Mouse (Mus musculus): ENCODE measurements around the gene Unc5c.

Unc5c gene

DNA sequence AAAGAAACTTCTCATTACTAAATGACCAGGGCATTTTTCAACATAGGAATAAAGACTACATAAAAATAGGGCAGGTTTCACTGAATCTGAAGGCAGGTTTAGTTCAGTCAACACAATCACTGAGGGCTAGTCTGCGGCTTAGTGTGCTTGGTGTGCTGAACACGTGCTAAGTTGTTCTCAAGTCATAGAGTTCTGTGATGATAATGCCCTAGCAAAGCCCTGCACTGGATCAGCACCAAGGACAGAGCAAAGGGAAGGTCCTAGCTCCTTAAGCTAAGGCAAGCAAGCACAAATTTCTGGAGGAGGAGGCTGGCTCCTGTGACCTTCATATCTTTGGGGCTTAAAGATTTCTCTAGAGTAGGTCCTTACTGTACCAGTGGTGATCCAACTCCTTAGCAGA is 346.3 kb downstream of the Unc5c start:
- DNase-seq (ENCODE audit: low spot score in 2 of 2), result no peak

DNA sequence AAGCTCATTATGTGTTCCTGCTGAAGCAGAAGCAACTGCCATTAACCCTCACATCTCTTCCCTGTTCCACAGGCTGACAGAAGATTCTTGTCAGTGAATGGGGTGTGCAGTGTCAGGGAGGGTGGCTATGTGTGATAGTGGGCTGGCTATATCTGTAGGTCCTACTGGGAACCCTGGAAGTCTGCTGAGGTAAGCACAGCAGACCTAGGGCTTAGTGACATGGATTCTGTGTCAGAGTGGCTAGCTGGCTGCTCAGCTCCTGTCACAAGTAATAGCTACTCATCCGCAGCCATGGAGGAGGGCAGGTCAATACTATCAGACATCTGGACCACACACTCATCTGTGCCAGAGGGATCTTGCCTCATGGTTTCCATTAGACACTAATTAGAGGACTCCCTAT is 349.8 kb downstream of the Unc5c start:
- DNase-seq (ENCODE audit: low spot score in 2 of 2), result no peak

DNA sequence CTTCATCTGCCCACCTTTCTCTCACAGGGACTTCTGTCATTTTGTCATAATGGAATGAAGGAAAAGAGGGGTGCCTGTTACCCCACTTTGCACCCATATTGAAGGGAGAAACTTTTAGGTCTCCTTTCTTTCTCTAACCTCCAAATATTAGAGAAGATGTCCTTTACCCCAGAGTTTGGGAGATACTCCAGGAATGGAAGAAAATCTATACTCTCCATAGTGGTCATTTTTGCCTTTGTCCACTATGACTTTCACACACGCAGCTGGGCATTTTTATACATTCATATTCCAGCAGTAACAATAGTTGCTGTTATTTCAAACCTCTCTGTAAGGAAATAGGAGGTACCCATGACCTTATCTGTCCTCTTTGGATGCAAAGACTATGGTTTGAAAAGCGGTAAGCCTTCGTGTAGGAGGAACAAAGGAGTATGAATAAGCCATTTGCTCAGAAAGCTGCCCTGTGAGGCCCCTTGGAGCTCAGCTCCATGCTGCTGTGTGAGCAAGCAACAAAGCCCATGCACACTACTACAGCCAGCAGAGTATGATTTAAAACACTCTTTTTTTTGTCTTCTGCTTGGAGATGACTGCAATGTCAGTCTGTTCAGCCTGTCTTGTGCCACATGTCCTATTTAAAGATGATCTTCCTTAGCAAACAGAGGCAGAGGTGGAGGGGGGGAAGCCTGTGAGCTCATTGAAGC is 353.7 kb downstream of the Unc5c start:
- DNase-seq (ENCODE audit: low spot score in 2 of 2), result no peak

DNA sequence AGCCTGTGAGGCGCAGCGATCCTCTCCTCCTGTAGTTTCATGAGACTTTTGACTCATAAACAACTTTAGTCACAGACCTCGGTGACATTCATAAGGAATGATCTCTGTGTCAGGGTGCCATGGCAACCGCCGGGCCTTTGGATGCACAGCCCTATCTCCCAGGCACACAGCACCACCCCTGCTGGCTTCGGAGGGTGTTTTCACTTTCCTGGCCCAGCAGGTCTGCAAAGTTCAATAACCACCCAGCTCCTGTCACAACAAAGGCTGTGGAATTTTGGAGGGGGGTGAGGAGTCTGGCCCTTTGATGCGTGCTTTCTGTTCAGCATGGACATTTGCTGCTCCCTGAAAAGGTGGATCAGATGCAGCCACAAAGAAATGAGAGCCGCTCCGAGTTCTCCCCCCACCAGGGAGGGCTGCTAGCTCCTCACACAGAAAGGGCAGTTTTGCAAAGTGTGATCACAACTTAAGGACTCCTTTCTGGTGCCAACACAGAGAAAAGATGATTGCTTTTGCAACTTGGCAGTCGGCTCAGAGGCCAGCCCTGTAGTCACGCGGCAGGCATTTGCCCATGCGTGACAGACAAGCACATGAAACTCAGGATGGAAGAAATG is 354.4 kb downstream of the Unc5c start:
- DNase-seq (ENCODE audit: low spot score in 2 of 2), result no peak

DNA sequence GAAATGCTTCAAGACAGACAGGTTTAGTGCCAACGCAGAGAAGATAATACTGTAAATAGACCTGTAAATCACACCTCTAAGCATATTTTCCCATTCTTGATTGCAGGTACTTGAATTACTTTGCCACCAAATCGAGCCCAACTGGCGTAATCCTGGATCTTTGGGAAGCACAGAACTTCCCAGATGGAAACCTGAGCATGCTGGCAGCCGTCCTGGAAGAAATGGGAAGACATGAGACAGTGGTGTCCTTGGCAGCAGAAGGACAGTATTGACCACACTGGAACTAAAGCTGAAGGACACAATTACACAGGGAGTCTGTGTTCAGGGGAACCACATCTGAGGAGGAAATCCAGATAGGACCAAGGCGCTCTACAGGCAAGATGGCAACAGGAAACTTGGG is 363.3 kb downstream of the Unc5c start:
- no peak for DNase-seq (ENCODE audit: low spot score in 2 of 2)

DNA sequence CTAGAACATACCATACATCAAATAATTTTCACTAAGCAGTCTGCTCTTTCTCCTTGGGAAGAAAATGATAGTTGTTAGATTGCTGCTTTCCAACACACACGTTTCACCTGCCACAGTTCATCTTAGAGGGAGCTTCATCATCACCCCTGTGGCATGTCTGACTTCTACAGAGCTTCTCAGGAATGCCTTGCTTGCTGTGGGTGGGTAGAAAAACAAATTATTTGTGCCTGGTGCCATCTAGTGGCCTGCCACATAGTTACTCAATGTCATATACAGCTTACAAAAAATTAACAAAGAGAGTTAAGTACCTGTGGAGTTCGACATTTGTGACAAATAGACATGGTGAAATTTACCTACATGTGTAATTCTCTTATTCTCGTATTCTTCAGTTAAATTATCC is 366.1 kb downstream of the Unc5c start:
- DNase-seq (ENCODE audit: low spot score in 2 of 2), result peak in 1 of 2 experiments; percentile 2

DNA sequence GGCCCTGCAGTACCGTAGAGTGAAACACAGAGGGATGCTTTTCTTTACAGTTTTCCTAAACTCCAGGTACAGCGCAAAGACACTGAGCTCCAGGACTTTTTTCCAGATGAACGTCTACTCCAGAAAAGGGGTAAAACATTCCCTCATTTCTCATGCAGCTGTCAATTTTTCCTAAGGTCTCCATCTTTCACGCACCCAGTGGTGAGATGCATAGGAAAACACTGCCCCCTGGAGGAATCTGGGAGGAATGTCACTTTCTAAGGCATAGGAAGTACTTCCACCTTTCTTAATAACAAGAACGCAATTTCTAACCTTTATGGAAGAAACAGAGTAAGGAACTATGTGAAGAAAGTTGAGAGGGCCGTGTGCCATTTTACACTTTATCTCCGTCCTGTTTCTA is 373.8 kb downstream of the Unc5c start:
- DNase-seq (ENCODE audit: low spot score in 2 of 2), result no peak

DNA sequence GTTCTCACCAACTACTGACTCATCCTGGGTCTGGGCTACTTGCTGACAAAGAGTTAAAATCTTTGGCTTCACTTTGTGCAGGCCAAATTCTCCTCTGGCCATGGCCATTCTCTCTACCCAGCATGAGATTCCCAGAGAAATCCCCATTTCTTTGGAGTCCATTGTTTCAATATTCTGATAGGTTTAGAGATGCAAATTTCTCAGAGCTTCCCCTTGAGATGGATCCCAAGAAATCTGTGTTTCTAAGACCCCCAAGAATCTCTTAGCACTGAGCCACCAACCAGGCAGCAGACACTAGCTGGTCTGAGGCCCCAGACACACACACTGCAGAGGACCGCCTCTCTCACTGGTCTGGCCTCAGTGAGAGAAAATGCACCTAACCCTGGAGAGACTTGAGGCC is 384.2 kb downstream of the Unc5c start:
- no peak for DNase-seq (ENCODE audit: low spot score in 2 of 2)

DNA sequence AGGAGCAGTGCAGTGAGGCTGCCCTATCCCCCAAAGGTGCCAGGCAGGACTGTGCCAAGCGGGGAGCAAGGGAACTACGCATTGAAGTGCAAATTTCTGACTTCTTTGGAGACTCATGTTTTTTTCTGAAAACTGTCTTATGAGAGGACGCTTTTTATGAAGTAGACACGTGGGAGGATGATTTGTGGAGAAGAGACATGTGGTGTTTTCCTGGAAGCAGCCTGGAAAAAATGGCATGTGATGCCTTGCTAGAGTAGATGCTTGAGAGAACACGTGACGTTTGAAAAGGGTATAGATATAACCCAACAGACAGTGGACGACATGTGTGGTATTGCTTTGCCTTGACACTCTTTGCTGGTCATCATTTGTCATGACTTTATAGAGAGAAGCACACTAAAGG is 385.1 kb downstream of the Unc5c start:
- DNase-seq (ENCODE audit: low spot score in 2 of 2), result no peak

DNA sequence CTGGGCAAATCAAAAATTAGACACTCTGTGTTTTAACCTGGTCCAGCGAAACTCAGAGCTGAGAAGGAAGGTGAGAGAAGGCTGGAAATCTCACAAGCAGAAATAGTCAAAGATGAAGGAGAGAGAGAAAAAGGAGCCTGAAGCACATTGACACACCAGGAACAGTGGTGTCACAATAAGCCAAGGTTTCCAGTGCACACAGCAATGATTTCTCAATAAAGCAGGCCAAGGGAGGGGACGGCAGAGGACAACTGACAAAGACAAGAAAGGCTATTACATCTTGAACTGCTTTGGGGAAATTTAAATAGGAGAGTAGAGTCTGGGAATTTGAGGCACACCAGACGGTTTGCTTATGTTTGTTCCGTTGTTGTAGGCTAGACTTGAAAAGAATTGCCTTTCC is 389.3 kb downstream of the Unc5c start:
- no peak for DNase-seq (ENCODE audit: low spot score in 2 of 2)

DNA sequence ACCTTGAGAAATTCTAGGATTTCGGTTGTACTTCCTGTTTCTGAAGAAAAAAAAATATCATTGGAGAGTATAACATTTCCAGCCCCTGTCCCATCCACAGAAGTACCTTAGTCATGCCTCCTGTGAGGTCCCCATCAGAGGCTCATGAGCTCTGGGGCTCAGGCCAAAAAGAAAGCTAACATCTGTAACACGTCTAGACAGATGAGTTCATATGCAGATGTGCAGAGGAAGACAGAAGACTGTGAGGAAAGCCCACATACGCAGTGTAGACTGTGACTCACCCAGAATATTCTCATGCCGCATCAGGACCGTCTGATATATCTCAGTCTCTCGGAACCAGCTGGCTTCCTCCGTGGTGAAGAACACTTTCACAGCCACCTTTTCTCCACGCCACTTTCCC is 392.1 kb downstream of the Unc5c start:
- no peak for DNase-seq (ENCODE audit: low spot score in 2 of 2)

DNA sequence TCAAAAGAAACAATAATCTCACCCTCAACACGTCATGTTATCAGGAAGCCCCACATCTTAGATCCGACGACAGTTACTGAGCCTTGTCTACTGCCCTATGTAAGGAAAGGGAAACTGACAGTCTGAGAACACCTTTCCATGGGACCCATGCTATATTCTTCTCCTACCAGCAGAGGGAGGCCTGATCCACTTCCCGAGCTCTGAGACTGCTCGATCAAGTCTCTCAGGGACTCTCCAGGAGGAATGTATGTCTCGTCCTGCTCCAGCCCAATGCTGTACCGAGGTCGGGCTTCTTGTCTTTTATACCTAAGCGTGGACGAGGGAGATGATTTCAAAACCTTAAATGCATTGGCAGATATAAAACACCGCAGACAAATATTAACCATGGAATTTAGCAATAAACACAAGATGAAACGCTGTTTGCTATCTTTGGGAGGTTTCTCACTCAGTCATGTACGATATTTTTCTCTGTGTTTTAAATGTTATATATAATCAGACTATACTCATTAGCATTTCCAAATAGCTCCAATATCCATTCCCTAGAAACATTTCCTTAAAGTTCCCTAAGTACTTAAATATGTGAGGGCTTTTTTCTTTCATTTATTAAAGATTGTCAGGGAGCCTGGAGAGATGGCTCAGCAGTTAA is 397.9 kb downstream of the Unc5c start:
- DNase-seq (ENCODE audit: low spot score in 2 of 2), result no peak

DNA sequence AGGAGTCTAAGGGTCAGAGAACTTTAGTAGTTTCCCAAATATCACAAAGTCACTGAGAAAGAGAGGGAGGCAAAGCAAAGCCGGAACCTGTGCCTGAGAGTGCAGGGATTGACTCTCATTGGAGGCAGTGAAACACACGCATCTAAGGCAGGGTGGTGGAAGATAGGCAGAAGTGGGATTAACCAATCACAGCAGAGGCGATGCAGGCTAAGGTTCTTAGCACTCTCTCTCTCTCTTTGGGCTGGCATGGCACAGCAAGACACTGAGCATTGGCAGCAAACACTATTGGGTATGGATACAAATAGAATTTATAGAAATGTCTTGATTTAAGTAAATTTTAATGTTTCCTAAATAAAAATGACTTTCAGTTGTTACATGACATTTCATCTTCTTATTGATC is 406.8 kb downstream of the Unc5c start:
- no peak for DNase-seq (ENCODE audit: low spot score in 2 of 2)

DNA sequence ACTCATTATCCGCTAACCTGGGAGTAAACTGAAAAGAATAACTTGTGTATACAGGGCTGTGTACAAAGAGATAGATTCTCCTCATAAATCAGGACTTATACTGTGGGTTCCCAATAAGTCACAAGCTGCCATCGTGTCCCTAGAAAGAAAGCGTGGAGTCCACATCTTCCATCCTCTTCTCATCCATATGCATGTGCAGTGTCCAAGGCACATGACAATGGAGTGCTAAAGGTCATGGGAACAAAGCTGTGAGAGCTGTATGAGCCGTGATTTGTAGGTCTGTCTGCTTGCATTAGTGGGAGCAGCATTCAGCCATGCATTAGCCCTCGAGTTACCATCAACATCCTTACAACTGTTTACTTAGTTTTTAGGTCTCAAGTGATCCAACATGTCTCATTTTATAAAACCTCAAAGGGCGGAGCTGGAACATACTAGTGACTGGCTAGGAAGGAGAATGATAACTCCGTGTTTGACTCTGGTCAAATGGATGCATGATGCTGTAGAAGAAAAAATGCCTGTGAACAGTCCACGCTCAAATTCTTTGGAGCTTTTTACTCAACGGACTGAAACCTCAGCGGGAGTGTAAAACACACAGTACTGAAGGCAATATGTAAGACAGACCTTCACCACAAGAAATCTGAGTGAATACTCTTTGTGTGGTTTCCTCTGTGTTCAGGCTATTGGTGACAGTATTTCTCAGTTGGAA is 407.5 kb downstream of the Unc5c start:
- no peak for DNase-seq (ENCODE audit: low spot score in 2 of 2)

DNA sequence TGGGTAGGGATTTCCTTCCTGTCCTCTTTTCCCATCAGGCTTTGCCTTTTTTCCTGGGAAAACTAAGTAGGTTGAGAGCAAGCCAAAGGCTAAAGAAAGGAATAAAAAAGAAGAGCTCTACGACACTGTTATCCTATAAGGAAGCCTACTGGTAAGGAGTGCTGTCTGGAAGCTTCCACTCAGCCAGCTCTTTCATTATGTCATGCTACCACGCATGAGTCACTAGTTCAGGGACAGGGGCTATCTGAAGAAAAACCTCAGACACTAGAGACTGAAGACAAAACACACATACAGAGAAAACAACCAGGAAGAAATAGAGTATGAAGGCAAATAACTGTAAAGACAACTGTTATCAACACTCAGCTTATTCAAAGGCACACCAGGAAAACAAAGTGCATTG is 417.5 kb downstream of the Unc5c start:
- no peak for DNase-seq (ENCODE audit: low spot score in 2 of 2)

DNA sequence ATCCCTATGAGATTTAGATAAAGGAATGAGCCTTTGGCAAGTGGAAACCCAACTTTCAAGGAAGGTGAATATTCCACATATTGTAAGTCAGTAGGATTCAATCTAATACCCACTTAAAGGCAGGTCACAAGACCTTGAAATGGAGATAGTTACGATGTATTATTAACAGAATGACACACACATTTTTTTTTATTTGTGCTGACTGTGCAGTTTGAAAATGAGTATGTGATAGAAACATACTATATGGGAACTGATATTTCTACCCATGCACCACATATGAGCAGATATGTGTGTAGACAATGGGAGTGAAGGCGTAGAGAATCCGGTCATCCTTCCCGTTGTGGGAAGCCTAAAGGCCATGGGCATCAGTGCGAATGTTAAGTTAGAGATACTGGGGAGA is 419.2 kb downstream of the Unc5c start:
- no peak for DNase-seq (ENCODE audit: low spot score in 2 of 2)
